Mouse (Mus musculus): ENCODE data around the gene A4galt. TPM values are rescaled to one million over a fixed set of nuclear protein-coding genes. Genes with fewer than 3 reads are reported as not detected.
"Not testable (repeated sequence)": the region's sequence is repeated elsewhere in the genome, so short reads cannot be mapped to it uniquely, and the experiment has no call there.

A4galt gene
- total RNA-seq, 1 experiment from 2014 or later, result not detected

DNA sequence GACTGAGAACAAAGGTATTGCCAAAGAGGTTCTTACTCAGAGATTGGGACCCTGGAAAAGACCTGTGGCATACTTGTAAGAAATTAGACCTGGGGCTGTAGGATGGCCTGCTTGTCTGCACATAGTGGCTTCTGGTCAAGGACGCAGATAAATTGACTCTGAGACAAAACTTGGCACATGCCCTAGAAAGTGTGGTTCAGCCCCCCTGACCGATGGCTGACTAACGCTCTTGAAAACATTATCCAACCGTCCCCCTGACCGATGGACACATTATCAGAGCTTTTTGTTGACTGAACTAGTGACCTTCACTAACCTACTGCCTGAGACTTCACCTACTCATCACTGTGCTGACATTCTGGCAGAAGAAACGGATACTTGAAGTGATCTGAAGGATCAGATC is 18.4 kb upstream of the A4galt start:
- not testable (repeated sequence) for ATAC-seq (replicated peaks; ENCODE audit: low read depth, poor library complexity, severe bottlenecking)

DNA sequence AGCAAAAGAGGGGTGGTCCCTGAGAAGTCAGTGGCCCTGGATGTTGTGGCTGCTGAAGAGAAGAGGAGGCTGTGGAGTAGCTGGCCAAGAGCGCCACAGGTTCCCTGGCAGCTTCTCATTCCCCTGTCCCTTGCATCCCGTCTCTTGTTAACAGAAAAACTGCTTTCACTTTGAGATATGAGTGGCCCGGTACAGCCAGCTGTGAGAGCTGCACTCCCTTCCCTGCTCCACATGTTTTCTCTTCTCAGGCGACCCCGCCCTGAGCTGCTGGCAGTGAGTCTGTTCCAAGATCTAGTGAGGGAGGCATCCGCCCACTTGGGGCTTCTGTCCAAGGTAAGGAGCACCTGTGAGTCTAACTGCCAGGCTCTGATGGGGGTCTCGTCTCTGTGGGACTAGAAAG is 16.9 kb upstream of the A4galt start:
- ATAC-seq (replicated peaks; ENCODE audit: low read depth, poor library complexity, severe bottlenecking), result not testable (repeated sequence)

DNA sequence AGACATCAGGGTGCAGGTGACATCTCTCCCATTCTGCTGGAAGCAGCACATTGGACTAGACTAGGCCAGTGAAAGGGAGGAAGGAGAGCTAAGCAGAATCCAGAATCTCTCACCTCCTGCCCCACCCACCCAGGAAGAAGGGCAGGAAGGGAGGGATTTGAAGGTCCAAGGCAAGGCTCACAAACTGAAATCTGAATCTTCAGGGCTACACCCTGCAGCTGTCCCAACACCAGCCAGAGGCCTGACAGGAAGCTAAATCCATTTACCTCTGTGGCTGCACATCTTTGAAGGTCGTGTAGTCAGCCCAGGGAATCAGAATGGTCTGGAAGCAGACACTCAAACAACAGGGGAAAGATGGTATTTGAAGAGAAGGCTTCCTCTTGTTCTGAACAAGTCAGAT is 13.7 kb upstream of the A4galt start:
- ATAC-seq (replicated peaks; ENCODE audit: low read depth, poor library complexity, severe bottlenecking), result no peak

DNA sequence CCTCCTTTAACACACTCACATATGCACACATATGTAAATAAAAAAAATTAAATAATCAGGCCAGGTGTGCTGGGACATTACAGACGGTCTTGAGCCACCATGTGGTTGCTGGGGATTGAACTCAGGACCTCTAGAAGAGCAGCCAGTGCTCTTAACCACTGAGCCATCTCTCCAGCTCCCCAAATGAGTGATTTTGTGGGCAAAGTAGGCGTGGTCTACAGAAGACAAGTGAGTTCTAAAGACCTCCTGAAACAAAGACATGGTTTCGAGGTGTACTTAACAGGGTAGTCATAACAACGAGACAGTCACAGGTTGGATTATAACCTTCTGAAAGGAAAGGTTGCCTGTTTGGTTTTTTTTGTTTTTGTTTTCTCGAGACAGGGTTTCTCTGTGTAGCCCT is 11.8 kb upstream of the A4galt start:
- no peak for ATAC-seq (replicated peaks; ENCODE audit: low read depth, poor library complexity, severe bottlenecking)

DNA sequence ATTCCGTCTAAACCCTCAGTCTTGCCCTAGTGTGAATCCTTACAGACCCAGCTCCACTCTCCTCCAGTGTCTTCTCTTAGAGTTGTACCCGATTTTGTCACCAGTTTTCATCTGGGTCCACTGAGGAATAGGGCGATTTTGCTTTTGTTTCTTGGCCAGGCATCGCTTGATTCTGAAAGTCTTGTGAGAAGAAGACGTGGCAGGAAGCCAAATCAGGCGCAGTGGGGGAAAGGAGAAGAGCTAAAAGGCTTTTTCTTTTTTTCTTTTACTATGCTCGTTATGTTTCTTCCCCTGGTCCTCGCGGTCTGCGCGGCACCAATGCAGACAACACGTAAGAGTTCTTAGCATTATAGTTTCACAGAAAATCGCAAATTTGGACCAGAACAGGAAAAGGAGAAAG is 6.3 kb upstream of the A4galt start:
- no peak for ATAC-seq (replicated peaks; ENCODE audit: low read depth, poor library complexity, severe bottlenecking)

DNA sequence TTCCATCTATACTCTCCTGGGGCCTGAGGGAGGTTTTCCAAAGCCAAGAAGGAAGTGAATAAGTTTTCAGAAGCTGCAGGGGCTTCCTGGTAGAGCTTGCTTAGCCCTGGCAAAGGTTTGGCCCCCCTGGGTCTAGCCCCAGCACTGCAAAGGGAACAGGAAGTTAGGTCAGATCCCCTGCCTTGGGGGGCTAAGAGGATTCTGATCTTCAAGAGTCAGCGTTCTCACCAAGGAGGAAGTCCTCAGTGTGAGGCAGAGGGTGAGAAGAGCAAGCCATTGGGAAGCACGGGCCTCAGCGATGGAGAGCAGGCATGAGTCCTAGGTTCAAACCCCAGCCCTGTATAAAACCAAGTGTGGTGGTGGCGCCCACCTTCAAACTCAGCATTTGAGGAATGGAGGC is 4.9 kb upstream of the A4galt start:
- no peak for ATAC-seq (replicated peaks; ENCODE audit: low read depth, poor library complexity, severe bottlenecking)

DNA sequence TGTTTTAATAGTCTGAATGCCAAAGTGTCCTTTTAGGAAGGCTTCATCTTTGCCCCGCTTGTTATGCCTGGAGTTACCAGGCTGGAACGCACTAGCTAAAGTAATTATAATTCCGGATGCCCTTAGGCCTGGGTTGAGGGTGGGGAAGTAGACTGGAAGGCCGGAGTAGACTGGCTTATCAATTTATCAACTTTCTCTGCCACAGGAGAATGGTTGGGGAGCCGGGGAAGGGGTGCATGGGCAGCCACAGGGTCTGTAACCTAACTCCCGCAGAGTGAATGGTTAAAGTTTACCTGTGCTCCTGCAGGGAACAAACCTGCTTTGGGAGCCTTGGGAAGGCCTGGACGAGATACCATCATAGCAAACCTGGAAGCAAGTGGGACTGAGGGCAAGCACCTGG is 4.4 kb upstream of the A4galt start:
- ATAC-seq (replicated peaks; ENCODE audit: low read depth, poor library complexity, severe bottlenecking), result no peak

DNA sequence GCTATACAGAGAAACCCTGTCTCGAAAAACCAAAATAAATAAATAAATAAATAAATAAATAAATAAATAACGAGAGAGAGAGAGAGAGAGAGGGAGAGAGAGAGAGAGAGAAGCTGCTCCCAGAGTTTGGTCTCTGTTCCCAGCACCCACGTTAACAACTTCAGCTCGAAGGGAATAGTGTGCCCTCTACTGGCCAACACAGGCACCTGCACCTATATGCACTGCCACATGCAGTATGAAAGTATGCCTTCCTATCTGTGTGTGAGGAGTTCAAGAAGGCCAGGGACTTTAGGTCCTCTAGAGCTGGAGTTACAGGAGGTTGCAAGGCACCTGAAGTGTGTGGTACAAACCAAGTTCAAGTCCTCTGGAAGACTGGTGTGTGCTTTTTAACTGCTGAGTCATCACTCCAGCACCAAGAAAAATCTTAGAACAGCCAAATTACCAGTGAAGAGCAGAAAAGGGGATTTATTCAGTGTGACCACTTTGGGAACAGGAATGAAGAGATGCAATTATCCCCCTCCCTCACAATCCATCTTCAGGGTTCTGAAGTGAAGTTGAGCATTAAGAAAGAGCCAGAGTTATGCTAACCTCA is 3.7 kb upstream of the A4galt start:
- no peak for ATAC-seq (replicated peaks; ENCODE audit: low read depth, poor library complexity, severe bottlenecking)

DNA sequence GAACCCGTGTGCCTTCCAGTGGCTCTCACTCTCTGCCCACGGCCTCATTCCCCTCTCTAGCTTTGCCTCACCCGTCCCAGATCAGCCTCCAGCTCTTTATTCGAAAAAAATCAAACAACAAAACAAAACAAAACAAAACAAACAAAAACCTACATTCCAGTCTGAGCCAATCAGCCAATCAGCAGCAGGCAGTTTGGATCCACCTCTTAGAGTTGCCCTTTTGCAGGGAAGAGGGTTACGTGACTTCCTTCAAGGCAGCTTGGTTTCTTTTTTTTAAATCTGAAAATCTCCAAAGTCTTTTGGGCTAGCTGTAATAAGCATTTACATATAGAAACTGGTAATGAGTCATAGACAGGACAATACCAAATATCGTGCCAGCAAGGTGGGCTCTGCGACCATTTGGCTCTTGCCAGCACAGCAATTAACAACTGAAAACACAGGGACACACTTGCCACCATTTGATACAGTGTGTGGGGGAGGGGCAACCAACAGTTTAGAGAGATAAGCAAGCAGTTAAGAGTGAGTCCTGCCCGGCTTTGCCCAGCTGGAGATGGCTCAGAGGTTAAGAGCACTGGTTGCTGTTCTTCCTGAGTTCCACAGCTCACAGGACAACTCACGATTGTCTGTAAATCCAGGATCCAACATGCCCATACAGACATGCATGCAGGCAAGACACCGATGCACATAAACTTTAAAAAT is 2.9 kb upstream of the A4galt start:
- no peak for ATAC-seq (replicated peaks; ENCODE audit: low read depth, poor library complexity, severe bottlenecking)

DNA sequence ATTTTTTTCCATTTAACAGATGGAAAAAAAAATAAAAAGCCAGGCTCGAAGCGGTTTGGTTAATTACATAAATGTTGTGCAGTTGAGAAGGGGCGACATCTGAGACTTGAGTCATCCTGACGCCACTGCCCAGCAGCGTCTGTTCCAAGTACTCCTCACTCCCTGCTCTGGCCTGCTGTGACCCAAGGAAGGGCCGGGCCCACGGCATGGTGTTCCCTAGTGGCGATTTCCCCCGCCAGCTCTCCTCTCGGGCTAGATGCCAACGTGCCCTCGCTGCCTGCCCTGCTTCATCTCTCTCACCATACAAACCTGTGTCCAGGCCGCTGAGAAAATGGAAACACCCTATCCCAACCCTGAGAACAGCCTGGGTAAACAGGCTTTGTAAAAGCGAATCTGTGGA is 486 bp upstream of the A4galt start:
- no peak for ATAC-seq (replicated peaks; ENCODE audit: low read depth, poor library complexity, severe bottlenecking)

DNA sequence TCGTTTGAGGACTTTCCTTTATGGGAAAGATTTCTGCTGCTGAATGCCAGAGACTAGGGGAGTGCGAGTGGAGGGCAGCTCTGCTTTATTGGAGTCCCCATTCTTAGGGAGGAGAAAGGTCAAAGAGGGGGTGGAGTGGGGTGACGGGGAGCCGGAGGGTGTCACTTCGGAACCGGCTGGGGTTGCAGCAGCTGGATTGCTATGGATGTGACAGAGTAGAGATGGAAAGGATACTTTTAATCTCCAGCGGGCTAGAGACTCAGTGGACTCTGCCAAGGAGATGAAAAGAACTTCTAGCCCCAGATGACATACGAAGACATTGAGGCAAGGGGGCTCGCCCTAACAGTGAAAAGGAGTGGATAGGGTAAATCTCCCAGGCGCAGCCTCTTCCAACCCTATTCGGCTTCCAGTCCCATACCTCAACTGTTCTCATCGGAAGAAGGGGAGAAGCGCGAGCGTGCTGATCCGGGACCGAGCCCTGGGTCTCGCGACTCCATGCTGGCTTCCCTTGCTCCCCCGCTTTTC is 861 bp downstream of the A4galt start:
- no peak for ATAC-seq (replicated peaks; ENCODE audit: low read depth, poor library complexity, severe bottlenecking)

DNA sequence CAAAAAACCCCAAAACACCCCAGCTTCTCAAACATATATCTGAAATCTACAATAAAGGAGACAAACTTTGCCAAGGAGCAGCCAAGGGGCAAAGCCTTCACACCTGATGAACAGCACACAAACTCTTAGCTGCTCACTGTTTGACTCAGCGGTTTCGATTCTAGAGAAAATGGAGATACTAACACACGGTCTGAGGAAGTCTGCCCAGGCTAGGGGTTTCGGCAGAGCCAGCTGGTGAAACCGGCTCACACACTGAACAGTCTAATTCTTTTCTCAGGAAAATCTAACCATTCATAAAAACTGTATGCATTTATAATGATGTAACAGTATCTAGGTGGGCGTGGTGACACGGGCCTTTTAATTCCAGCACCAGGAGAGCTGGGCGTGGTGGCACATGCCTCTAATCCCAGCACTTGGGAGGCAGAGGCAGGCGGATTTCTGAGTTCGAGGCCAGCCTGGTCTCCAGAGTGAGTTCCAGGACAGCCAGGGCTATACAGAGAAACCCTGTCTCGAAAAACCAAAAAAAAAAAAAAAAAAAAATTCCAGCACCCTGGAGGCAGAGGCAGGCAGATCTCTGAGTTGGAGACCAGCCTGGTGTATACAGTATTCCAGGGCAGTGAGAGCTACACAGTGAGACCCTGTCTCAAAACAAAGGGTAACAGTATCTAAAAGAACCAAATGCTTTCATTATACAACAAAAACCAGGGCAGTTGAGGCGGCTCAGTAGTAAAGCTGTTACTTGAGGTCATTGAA is 1.9 kb downstream of the A4galt start:
- no peak for ATAC-seq (replicated peaks; ENCODE audit: low read depth, poor library complexity, severe bottlenecking)

DNA sequence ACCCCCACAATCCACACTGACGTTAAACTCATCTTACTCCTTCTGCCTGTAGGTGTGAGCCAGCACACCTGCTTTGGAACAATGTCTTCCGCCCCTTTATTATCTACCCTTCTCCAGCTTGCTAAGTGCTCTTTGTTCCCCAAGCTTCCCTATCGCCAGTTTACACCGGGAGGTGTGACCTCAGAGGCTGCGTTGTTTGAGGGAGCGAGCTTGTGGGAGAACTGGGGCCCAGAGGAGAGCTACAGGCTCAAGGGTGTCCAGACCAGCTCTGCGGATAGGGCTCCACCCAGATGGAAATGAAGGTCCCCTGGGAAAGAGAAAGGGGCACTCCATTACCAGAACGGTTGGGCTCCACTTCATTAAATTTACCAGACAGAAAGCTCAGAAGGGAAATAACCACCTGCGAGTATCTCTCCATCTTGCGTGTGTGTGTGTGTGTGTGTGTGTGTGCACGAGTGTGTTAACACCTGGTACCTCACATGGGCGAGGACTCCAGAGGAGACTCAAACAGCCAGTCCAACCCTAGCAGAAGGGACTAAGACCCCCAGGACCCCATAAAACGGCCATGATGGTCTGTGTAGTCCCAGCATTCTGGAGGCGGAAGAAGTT is 3.2 kb downstream of the A4galt start:
- no peak for ATAC-seq (replicated peaks; ENCODE audit: low read depth, poor library complexity, severe bottlenecking)

DNA sequence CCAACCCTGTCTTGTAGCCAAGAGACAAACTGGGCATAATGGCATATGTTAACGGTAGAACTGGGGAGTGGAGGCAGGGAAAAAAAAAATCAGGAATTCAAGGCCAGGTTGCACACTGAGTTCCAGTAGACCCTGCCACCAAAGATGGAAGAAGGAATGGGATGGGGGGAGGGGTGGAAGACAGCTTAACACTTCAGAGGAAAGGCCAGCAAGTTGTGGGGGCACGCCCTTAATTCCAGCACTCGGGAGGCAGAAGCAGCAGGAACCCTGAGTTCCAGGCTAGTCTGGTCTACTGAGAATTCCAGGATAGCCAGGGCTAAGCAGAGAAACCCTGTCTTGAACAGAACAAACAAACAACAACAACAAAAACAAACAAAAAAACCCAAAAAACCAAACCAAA is 7.2 kb downstream of the A4galt start:
- no peak for ATAC-seq (replicated peaks; ENCODE audit: low read depth, poor library complexity, severe bottlenecking)

DNA sequence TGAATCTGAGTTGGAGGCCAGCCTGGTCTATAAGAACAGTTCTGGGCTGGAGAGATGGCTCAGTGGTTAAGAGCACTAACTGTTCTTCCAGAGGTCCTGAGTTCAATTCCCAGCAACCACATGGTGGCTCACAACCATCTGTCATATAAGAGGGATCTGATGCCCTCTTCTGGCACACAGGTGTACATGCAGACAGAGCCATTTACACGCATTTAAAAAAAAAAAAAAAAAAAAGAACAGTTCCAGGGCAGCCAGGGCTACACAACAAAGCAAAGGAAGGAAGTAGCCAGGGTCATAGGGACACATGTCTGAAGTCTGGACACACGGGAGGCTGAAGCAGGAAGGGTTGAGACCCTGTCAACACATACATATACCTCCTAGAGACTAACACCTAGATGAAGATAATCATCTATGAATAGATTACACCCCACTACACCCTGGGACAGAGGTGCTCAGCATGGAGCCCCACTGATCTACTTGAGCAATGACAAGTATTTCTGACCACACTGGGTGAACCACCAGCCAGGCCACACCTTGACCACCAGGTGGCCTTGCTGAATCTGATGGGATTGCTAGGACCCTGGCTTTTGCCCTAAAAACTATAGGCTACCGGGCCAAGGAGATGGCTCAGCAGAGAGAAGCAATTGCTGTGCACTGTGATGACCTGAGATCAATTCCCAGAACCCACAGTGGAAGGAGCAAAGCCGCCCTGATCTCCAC is 9.5 kb downstream of the A4galt start:
- ATAC-seq (replicated peaks; ENCODE audit: low read depth, poor library complexity, severe bottlenecking), result no peak

DNA sequence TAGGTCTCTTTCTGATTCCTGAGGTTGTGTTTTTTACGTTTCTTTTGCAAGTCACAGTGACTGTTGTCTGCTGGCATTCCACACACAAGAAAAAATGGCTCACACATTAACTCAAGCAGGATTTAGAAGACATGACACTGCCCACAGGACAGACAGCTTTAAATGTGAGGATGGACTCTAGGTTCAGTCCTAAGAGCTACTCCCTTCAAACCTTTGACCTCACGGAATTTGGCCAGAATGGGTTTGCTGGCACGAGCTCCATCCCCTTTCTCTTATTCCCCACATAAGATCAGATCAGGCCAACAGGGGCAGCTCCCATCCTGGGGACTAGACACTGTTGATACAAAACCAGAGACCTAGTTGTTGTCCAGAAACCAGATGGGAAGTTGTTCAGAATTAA is 10.1 kb downstream of the A4galt start:
- no peak for ATAC-seq (replicated peaks; ENCODE audit: low read depth, poor library complexity, severe bottlenecking)

DNA sequence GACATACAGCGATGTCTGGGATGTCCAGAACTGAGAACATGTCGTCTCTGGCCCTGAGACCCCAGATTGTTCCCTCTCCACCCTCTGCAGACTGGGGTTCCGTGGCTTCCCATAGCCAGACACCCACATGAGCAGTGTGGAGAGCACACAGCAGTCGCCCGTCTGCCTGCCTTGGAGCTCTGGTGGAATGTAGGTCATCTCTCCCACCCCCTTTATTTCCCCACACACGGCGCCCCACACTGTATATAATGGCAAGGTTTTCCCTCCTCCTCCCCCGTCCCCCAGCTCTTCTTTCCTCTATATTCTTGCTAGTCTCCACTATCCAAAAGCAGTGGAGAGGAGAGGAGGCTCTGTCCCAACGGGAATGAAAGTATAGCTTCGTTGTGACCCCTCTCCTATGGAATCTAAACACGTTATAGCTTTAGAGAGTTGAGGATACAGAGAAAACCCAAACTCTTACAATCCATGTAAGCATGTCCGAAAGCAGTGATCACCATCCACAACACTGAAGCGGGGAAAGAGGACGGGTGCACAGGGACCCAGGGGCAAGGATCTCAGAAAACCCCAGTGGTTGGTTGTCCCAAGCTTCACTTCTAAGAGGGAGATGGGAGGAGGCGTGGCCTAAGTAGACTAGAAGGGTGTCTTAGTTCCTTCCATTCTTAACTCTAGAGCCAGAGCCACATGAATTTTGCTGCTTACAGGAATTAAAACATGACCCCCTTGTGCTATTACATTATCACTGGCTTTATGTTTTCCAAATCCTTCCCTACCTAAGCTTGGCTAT is 13.9 kb downstream of the A4galt start:
- ATAC-seq (replicated peaks; ENCODE audit: low read depth, poor library complexity, severe bottlenecking), result no peak

DNA sequence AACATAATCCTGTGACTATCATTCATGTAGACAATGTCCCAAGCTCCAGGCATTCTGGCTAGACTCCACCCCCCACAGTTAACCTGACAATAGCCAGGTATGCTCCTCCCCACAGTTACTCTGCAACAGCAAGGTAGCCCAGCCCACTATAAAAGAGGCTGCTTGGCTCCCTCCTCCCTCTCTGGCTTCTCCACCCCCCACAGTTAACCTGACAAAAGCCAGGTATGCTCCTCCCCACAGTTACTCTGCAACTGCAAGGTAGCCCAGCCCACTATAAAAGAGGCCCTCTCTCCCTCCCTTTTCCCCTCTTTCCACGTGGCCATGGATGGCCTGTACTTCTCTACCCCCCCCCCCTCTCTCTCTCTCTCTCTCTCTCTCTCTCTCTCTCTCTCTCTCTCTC is 14.8 kb downstream of the A4galt start:
- ATAC-seq (replicated peaks; ENCODE audit: low read depth, poor library complexity, severe bottlenecking), result no peak

DNA sequence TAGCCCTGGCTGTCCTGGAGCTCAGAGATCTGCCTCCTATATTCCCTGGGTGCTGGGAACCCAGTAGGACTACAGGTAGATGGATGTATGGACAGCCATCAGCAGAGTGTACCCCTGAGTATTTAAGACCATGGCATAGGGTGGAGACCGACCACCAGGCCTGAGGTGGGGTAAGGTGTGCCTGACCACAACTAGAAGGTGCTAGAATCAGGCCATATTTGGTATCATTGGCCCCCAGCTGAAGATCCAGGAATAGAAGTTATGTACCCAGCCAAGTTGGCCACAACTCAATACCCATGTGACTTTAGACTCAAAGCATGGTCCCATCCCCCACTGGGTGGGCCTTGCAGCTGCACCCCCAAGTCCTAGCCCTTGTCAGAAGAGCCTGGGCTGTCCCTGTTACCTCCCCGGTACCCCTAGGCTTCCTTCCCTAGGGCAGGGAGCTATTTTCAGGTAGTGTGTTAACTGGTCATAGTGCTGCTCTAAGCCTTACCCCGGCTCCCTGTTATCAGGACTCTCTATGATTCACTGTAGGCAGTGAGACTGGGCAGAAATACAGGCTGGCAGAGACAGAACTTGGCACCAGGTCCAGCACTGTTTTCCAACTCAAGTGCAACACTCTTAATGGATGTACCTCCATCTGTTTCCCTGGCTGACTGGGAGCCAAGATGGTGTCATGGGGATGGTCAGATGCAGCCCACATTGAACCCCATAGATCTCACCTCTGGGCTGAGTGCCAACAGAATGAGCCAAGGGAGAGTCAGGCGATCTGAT is 18.2 kb downstream of the A4galt start:
- ATAC-seq (replicated peaks; ENCODE audit: low read depth, poor library complexity, severe bottlenecking), result no peak
